Mouse (Mus musculus) small intestine, adult 2 months (tissue): Measurements from ENCODE around the gene Faah.

Experiments
- CTCF ChIP-seq: fragments of 200-500 bp; IDR thresholded peaks from 2 replicates; pipeline ENCODE4 v1.5.1; 2012; ENCODE audit warnings: low read depth, mild to moderate bottlenecking, control low read depth, inconsistent platforms, low read length, moderate library complexity, mixed read lengths; ENCODE audit not compliant: insufficient replicate concordance, insufficient read length; ENCODE audit errors: extremely low read depth
- POLR2A ChIP-seq: fragments of 200-500 bp; IDR thresholded peaks from 2 replicates; pipeline ENCODE4 v1.6.1; 2012; ENCODE audit warnings: low read depth, mild to moderate bottlenecking, control low read depth, inconsistent platforms, low read length, moderate library complexity

DNA sequence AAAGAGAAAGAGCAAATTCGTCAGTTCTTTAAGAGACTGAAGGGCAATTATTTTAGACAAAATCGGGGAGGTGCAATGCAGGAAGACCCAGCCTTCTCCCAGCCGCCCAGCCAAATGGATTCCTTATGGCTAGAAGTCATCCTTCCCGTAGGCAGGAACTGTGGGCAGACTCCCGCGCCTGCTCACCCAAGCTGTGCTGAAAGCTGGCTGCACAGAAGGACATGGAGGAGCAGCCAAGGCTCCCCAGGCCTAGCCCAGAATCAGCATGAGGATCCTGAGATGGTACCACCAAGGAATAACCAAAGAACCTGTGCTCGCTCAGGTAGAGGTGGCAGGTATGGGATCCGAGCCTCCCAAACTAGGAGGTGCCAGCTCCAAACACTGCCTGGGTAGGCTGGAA, 1.7 kb downstream of the Faah start:
- TF ChIP-seq POLR2A (no peak), CTCF (no peak)
